Mouse (Mus musculus) olfactory bulb, adult 2 months (tissue): Measurements from ENCODE around the gene Txnrd1.

Experiments used
- CTCF ChIP-seq: fragments of 200-500 bp; IDR thresholded peaks from 2 replicates; pipeline ENCODE4 v1.5.1; 2012; ENCODE audit warnings: low read depth, mild to moderate bottlenecking, low read length, moderate library complexity; ENCODE audit not compliant: insufficient read depth
- POLR2A ChIP-seq: fragments of 200-500 bp; IDR thresholded peaks from 2 replicates; pipeline ENCODE4 v1.6.1; 2012; ENCODE audit warnings: mild to moderate bottlenecking, low read depth, low read length, moderate library complexity; ENCODE audit not compliant: insufficient read depth

DNA sequence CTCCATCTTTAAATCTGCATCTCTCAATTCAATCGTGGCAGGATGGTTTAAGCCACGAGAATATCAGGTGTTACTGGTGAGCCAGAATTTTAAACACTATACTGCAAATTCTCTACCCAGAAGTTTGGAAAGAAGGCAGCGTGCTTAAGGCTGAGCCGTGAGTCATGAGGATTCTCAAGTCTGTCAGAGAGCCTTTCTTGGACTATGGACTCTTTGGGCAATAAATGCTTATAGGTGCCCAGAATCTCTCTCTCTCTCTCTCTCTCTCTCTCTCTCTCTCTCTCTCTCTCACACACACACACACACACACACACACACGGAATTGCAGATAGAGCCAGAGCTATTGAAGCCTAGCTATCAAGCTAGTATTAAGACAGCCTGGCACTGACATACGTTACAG is 102.0 kb downstream of the Txnrd1 start:
- no peak for TF ChIP-seq CTCF
- no peak for TF ChIP-seq POLR2A
